Mouse (Mus musculus): ENCODE measurements around the gene Snap25.

Snap25 gene

DNA sequence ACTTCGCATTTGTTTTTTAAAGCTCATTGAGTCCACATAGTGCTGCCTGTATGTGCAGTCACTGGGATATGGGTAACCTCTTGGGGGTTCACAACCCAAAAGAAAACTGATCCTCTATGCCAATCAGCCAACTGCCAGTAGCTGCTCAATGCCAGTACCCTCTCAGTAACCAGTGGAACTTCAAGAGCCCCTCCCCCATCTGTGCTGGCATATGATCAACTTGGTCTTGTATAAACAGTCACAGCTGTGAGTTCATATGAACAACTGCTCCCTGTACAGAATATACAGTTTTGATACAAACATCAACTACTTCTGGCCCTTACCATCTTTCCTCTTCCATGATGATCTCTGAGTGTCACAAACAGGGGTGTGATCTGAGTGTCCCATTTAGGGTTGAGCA lies 98.1 kb downstream of the Snap25 start:
- no peak for DNase-seq (ENCODE audit: low read depth, low spot score)

DNA sequence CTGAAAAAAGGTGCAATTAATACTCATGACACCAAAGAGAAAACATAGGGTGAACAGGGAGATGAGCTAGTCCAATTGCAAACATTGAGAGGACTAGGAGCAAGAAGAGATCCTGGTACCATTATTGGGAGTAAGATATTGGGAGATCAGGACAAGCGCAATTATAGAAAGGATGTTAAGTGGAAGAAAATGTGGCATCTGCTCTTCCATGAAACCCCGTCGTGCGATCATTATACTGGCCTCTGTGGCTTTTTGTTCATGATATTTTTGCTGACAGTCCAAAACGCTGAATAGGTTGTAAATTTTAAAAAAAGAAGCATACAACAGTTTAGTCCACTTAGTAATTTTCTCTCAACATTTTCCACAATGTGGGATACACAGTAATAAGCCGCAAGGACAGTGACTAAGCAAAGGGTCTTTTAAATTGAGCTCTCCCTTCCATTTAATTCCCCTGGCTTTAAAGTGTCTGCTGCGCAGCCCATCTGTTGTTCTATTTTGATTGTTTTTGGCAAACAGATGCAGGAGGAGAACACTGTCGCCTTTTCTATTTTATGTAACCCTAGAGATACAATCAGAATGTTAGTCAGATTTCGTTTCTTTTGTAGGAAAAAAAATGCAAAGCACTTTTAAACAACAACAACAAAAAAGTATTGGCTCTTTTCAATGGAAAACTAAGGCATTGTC lies 103.6 kb downstream of the Snap25 start:
- DNase-seq (ENCODE audit: low read depth, low spot score) = no peak

DNA sequence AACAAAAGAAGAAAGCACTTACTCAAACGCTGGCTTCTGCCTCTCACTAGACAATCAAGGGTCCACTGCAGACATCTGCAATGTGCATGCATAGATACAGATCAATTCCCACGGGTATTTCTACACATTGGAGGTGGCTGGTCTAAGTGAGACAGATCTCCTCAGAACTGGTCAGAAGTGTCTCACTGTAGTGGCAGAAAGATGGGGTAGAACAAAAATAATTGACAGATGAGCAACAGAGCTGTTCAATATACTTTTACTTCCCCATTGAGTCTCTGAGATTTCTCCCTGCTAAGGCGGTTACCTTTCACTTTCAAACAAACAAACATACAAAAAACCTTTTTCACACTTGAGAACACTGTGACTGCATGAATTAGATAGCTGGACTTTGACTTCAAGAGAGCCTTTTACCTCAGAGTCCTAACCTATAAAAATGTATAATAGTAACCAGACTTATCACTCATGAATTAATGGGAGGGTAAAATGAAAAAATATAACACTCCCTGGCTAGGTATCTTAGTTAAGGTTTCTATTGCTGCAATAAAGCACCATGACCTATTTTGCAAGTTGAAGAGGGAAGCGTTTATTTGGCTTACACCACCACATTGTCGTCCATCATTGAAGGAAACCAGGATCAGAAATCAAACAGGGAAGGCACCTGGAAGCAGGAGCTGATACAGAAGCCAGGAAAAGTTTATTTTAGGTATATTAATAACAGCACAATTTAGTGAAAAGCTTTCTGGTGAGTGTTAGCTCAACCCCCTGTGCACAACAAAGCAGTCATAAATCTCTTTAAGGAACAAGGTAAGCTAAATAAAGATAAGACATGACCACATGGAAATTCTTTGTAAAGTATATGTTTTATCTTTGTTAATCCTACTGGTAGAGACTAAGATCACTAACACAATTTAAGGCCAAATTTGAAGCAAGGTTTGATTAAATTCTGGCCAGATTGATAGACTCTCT lies 110.8 kb downstream of the Snap25 start:
- no peak for DNase-seq (ENCODE audit: low read depth, low spot score)

DNA sequence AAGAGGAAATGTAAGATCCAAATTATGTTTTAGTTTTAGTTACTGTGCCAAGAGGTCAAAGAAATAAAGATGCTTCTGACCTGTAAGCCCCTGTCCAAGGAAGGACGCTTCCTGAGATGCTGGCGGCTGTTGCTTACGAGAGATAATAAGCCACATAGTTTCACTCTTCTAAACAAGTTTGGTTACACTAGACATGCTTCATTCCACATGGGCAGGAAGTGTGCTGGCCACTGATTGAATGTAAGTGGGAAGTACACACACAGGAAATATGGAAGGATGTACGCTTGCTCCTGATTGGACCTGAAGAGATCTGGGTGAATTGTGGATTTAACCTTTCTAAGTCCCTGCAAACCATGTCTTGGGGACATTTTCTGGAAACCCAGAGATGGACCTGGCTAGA lies 114.4 kb downstream of the Snap25 start:
- no peak for DNase-seq (ENCODE audit: low read depth, low spot score)

Measured in mesoderm, embryonic 11.5 days (tissue).